Mouse (Mus musculus): ENCODE results near the gene Bcas3. TPM values are rescaled to one million over a fixed set of nuclear protein-coding genes. Genes with fewer than 3 reads are reported as not detected.

Gene Bcas3
- polyA plus RNA-seq, 1 experiment from 2014 or later = 15.4 TPM

DNA sequence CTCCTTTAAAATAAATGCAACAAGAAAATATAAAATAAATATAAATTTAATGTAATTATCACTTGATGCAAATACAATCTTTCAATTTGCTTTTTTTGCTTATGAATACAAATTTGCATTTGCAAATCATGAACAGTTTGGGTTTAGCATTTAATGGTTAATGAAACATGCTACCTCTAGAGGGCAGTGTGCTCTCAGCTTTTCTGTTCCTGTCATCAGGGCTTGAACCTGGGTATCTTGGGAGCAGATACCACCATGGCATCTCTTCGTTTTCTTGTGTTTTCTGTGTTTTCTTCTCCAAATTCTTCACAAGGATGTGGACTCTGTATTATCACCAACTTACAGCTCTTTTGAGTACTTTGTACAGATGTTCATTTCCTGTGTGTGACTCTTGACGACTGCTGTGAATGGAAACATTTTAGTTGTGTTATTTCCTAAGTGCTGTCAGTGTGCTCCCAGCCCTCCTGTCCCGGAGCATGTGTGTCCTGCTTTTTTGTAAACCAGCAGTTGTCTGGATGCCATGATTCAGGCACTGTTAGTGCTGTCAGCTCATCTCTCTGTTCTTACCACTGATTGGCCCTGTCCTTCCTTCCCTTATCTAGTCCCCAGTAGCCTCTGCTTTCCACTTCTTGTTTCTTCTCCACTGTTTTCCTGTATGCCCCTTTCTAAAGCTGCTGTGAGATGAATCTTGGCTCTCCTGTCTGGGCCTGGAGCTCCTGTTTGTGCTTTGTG is 165.2 kb downstream of the Bcas3 start:
- H3K4me3 ChIP-seq (ENCODE audit: low read length) = no peak overlapping the region
- no peak overlapping the region for H3K9ac ChIP-seq (ENCODE audit: low read depth, low read length)
- peak; percentile 18; the same call in 1 of the 2 replicates for ATAC-seq
- no peaks in the 10 kb centered on the region; the same call in 1 of the 2 replicates for H3K4me1 ChIP-seq (ENCODE audit: control insufficient read depth, insufficient read depth, low read length)
- no peaks in the 10 kb centered on the region for H3K27me3 ChIP-seq (replicated peaks; ENCODE audit: control insufficient read depth, insufficient read depth, low read length)
- H3K9me3 ChIP-seq (ENCODE audit: control insufficient read depth, low read length) = no peaks in the 10 kb centered on the region
- no peak overlapping the region for H3K27ac ChIP-seq (ENCODE audit: low read length)
- WGBS = 35% methylated on average over 3 of the region's 3 CpGs
- H3K4me2 ChIP-seq (ENCODE audit: low read depth, low read length) = no peak overlapping the region
- no peaks in the 10 kb centered on the region for H3K36me3 ChIP-seq (ENCODE audit: control insufficient read depth, insufficient read depth, low read length)

DNA sequence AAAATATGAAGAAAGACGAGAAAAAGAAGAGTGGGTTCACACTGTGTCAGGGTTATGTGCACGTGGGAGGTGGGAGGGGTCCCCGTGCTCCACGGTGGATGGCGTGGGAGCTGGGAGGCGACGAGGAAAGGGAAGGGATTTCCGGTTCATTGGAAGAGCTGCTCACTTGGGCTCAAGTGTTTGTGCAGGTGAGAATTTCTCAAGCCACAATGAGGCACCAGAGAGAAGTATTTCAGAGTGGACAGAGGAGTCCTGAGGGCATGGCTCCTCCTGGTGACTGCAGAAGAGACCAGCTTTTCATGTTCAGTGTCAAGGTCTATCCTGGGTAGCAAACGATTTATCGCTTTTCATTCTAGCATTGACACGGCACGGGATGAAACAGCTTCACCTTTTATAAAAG is 167.3 kb downstream of the Bcas3 start:
- no peak overlapping the region for H3K9ac ChIP-seq (ENCODE audit: low read depth, low read length)
- no peaks in the 10 kb centered on the region for H3K36me3 ChIP-seq (ENCODE audit: control insufficient read depth, insufficient read depth, low read length)
- ATAC-seq = no peak
- no peak overlapping the region for H3K27ac ChIP-seq (ENCODE audit: low read length)
- H3K27me3 ChIP-seq (replicated peaks; ENCODE audit: control insufficient read depth, insufficient read depth, low read length) = no peaks in the 10 kb centered on the region; the same call in 1 of the 2 replicates
- peaks cover 13% of the 10 kb centered on the region for H3K4me1 ChIP-seq (ENCODE audit: control insufficient read depth, insufficient read depth, low read length)
- H3K9me3 ChIP-seq (ENCODE audit: control insufficient read depth, low read length) = no peaks in the 10 kb centered on the region
- no peak overlapping the region for H3K4me3 ChIP-seq (ENCODE audit: low read length)
- no peak overlapping the region for H3K4me2 ChIP-seq (ENCODE audit: low read depth, low read length)
- 76% methylated on average over 12 of the region's 12 CpGs for WGBS

DNA sequence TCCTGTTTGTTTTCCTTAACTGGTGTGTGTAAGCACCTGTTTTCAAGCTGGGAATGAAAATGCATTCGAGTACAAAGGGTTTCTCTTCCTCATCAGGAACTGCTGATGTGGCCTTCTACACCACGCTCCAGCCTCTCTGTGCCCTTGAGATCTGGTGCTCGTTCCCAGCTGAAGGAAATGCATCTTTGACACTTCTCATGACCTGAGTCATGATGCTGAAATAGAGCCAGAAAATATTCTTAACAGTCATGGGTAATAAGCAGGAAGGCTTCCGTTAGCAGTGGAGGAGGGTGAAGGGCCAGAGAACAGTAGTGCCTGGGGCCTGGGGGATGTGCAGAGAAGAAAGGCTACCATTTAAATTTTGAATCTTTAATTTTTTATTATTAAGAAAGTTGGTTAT is 168.0 kb downstream of the Bcas3 start:
- no peak for ATAC-seq
- Histone ChIP-seq H3K36me3 (ENCODE audit: control insufficient read depth, insufficient read depth, low read length) (no peaks in the 10 kb centered on the region), H3K4me1 (ENCODE audit: control insufficient read depth, insufficient read depth, low read length) (peaks cover 14% of the 10 kb centered on the region), H3K27ac (ENCODE audit: low read length) (no peak overlapping the region), H3K9me3 (ENCODE audit: control insufficient read depth, low read length) (no peaks in the 10 kb centered on the region), H3K9ac (ENCODE audit: low read depth, low read length) (no peak overlapping the region), H3K4me2 (ENCODE audit: low read depth, low read length) (no peak overlapping the region), H3K4me3 (ENCODE audit: low read length) (no peak overlapping the region), H3K27me3 (replicated peaks; ENCODE audit: control insufficient read depth, insufficient read depth, low read length) (no peaks in the 10 kb centered on the region; the same call in 1 of the 2 replicates)
- WGBS = 60% methylated on average over 4 of the region's 4 CpGs

DNA sequence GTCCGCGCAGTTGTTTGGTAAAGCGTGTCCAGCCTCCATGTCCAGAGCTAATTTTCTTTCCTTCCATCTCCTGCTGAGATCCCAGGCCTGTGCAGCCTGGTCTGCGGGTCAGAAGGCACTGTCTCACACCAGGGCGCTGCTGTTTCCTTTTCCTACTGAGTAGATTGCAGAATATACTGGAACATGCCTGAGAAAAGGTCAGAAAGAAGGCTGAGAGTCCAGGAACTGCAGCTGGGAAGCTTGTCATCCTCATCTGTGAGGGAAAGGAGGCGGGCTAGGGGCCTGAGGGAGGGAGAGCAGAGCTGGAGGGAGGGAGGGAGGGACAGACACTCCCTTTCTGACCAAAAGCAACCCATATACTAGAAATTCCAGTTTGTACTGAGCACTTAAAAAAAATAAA is 170.7 kb downstream of the Bcas3 start:
- Histone ChIP-seq H3K4me1 (ENCODE audit: control insufficient read depth, insufficient read depth, low read length) (peaks cover 14% of the 10 kb centered on the region), H3K9ac (ENCODE audit: low read depth, low read length) (0 out of 2 replicates have a peak overlapping the region, but pooled peaks have one; percentile 36), H3K4me2 (ENCODE audit: low read depth, low read length) (no peak overlapping the region), H3K4me3 (ENCODE audit: low read length) (no peak overlapping the region), H3K36me3 (ENCODE audit: control insufficient read depth, insufficient read depth, low read length) (no peaks in the 10 kb centered on the region), H3K27me3 (replicated peaks; ENCODE audit: control insufficient read depth, insufficient read depth, low read length) (no peaks in the 10 kb centered on the region; the same call in 1 of the 2 replicates), H3K9me3 (ENCODE audit: control insufficient read depth, low read length) (no peaks in the 10 kb centered on the region), H3K27ac (ENCODE audit: low read length) (0 out of 2 replicates have a peak overlapping the region, but pooled peaks have one; percentile 50)
- ATAC-seq = no peak
- WGBS = 47% methylated on average over 6 of the region's 6 CpGs

DNA sequence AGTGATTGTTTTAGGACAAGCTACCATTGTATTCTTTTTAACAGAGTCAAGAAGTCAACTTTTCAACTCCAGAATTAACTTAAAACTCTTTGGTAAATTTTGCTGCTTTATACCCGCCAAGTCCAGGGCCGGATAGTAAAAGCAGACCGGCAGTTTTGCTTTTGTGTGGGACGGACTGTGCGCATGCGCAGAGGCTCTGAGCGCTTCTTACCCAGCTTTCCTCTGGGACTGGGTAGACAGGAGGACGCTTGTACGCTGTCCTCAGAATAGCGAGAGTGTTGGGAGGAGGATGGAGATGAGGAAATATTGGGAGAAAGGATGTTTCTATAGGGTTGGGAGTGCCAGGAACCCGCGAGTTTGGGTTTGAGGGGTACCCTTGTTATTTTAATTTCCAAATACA is 171.2 kb downstream of the Bcas3 start:
- no peaks in the 10 kb centered on the region for H3K9me3 ChIP-seq (ENCODE audit: control insufficient read depth, low read length)
- H3K4me3 ChIP-seq (ENCODE audit: low read length) = no peak overlapping the region; the same call in 1 of the 2 replicates
- H3K36me3 ChIP-seq (ENCODE audit: control insufficient read depth, insufficient read depth, low read length) = no peaks in the 10 kb centered on the region
- WGBS = 36% methylated on average over 12 of the region's 12 CpGs
- H3K4me1 ChIP-seq (ENCODE audit: control insufficient read depth, insufficient read depth, low read length) = peaks cover 14% of the 10 kb centered on the region
- 0 out of 2 replicates have a peak, but pooled peaks have one; percentile 52 for ATAC-seq
- H3K9ac ChIP-seq (ENCODE audit: low read depth, low read length) = 0 out of 2 replicates have a peak overlapping the region, but pooled peaks have one; percentile 27
- no peaks in the 10 kb centered on the region; the same call in 1 of the 2 replicates for H3K27me3 ChIP-seq (replicated peaks; ENCODE audit: control insufficient read depth, insufficient read depth, low read length)
- H3K4me2 ChIP-seq (ENCODE audit: low read depth, low read length) = peak overlapping the region; percentile 24; the same call in 1 of the 2 replicates
- 0 out of 2 replicates have a peak overlapping the region, but pooled peaks have one; percentile 66 for H3K27ac ChIP-seq (ENCODE audit: low read length)

DNA sequence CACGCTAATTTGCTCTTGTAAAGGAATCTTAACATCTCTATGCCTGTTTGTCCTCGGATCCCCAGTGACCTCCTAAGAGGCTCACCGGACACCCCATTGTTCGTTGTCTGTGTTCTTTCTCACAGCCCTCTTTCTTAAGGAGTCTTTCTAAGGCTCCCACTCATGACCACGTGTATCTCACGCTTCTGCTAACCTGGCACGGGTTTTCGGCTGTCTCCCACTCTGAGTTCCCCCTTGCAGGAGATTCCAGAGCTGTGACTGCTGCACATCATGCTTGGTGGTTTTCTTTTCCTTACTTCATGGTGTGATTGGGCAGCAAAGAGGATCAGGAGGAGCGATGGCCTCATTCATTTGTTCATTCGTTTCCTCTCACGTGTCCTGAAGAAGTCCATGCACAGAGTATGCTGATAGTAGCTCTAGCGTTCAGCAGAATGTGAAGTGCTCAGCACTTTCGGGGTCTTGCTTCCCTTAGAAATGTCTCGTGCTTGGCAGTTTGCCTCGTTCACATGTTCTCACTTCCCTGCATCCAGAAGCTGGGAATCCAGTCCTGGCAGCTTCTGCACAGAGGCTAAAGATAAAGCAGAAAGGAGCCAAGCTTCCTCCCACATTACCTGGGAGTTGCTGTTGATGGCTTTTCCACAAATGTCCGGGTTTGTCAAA is 172.0 kb downstream of the Bcas3 start:
- no peaks in the 10 kb centered on the region for H3K36me3 ChIP-seq (ENCODE audit: control insufficient read depth, insufficient read depth, low read length)
- no peaks in the 10 kb centered on the region for H3K9me3 ChIP-seq (ENCODE audit: control insufficient read depth, low read length)
- peak; percentile 41; the same call in 1 of the 2 replicates for ATAC-seq
- peaks cover 14% of the 10 kb centered on the region for H3K4me1 ChIP-seq (ENCODE audit: control insufficient read depth, insufficient read depth, low read length)
- H3K4me3 ChIP-seq (ENCODE audit: low read length) = no peak overlapping the region
- H3K27me3 ChIP-seq (replicated peaks; ENCODE audit: control insufficient read depth, insufficient read depth, low read length) = no peaks in the 10 kb centered on the region; the same call in 1 of the 2 replicates
- H3K4me2 ChIP-seq (ENCODE audit: low read depth, low read length) = peak overlapping the region; percentile 25; the same call in 1 of the 2 replicates
- H3K9ac ChIP-seq (ENCODE audit: low read depth, low read length) = 0 out of 2 replicates have a peak overlapping the region, but pooled peaks have one; percentile 27
- peak overlapping the region; percentile 66 for H3K27ac ChIP-seq (ENCODE audit: low read length)
- WGBS = 30% methylated on average over 16 of the region's 16 CpGs

DNA sequence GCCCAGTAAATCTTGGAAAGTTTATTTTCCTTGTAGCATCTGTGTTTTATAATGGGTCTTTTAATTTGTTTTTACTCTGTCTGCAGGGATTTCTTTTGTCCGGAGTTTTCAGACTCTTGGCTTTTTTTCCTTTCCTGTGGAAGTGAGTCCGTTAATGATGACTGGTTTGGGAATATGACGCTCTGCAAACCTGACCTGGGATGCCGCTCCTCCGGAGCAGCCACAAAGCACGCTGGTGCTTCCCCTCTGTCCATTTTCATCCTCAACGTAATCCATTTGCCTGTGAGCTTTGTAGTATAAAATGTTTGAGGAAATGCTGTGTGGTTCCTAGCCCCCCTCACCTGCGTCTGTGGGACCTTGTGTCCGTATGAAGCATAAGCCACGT is 172.5 kb downstream of the Bcas3 start:
- H3K27ac ChIP-seq (ENCODE audit: low read length) = peak overlapping the region; percentile 66; the same call in 1 of the 2 replicates
- H3K27me3 ChIP-seq (replicated peaks; ENCODE audit: control insufficient read depth, insufficient read depth, low read length) = no peaks in the 10 kb centered on the region; the same call in 1 of the 2 replicates
- WGBS = 38% methylated on average over 10 of the region's 10 CpGs
- no peak for ATAC-seq
- H3K4me2 ChIP-seq (ENCODE audit: low read depth, low read length) = 0 out of 2 replicates have a peak overlapping the region, but pooled peaks have one; percentile 25
- no peaks in the 10 kb centered on the region for H3K9me3 ChIP-seq (ENCODE audit: control insufficient read depth, low read length)
- H3K36me3 ChIP-seq (ENCODE audit: control insufficient read depth, insufficient read depth, low read length) = no peaks in the 10 kb centered on the region
- H3K4me1 ChIP-seq (ENCODE audit: control insufficient read depth, insufficient read depth, low read length) = peaks cover 14% of the 10 kb centered on the region
- no peak overlapping the region for H3K9ac ChIP-seq (ENCODE audit: low read depth, low read length)
- H3K4me3 ChIP-seq (ENCODE audit: low read length) = no peak overlapping the region

DNA sequence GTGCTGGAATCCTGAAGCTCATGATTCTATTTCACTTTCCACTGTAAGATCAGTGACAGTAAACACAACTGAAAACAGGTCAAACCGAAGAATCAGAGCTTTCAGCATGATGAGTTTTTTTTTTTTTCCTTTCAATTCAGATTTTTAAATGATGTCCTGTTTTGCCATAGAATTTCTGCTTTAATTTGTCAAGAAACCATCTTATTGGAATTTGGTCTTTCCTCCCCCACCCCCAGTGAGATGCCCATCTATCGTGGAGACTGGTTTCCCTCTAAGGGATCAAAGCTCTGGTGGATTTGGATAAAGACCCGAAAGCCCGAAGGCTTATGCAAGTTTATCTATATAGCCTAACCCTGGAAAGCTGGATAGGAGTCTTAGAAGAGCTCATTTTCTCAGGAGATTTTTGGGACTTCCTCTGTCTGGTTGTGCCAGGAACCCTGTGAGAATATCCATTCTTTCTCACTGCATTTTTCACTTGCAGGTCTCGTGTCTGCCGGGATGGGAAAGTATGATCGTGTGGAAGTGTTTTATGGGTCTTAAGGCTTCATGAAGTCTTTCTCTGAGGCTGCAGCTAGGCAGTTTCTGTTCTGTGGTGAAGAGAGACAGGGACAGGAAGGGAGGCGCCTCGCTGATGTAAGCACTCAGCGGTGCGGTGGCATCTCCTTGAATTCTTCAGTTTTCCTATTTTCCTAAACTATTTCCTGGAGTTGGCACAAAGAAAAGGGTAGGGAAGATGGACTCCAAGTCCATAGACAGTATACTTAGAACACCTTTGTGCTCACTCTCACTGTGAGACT is 173.2 kb downstream of the Bcas3 start:
- no peaks in the 10 kb centered on the region for H3K9me3 ChIP-seq (ENCODE audit: control insufficient read depth, low read length)
- H3K4me1 ChIP-seq (ENCODE audit: control insufficient read depth, insufficient read depth, low read length) = peaks cover 14% of the 10 kb centered on the region
- WGBS = 55% methylated on average over 11 of the region's 11 CpGs
- no peaks in the 10 kb centered on the region for H3K36me3 ChIP-seq (ENCODE audit: control insufficient read depth, insufficient read depth, low read length)
- H3K4me3 ChIP-seq (ENCODE audit: low read length) = no peak overlapping the region
- H3K4me2 ChIP-seq (ENCODE audit: low read depth, low read length) = no peak overlapping the region
- no peaks in the 10 kb centered on the region; the same call in 1 of the 2 replicates for H3K27me3 ChIP-seq (replicated peaks; ENCODE audit: control insufficient read depth, insufficient read depth, low read length)
- no peak overlapping the region for H3K27ac ChIP-seq (ENCODE audit: low read length)
- ATAC-seq = no peak
- no peak overlapping the region for H3K9ac ChIP-seq (ENCODE audit: low read depth, low read length)

DNA sequence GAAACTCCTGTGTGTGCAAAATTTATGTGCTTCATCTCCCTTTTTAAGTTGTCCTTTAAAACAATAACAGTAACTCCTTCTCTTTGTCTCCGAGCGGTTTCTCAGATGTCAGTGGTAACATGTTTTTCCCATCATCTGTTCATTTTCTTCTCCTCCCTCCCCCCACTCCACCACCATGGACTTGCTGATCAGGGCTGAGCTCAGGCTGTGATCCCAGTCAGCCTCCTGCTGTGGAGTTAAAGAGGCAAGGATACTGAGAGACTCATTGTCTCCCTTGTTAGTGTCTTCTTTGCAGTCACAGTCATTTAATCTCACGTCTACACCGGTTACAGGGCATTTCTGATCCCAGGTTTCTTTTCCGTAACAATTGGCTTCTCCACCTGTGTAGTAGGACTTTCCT is 174.3 kb downstream of the Bcas3 start:
- no peaks in the 10 kb centered on the region for H3K9me3 ChIP-seq (ENCODE audit: control insufficient read depth, low read length)
- H3K27ac ChIP-seq (ENCODE audit: low read length) = no peak overlapping the region
- H3K4me3 ChIP-seq (ENCODE audit: low read length) = no peak overlapping the region
- ATAC-seq = no peak
- H3K27me3 ChIP-seq (replicated peaks; ENCODE audit: control insufficient read depth, insufficient read depth, low read length) = no peaks in the 10 kb centered on the region; the same call in 1 of the 2 replicates
- no peak overlapping the region for H3K4me2 ChIP-seq (ENCODE audit: low read depth, low read length)
- H3K36me3 ChIP-seq (ENCODE audit: control insufficient read depth, insufficient read depth, low read length) = no peaks in the 10 kb centered on the region
- WGBS = 68% methylated on average over 5 of the region's 5 CpGs
- H3K4me1 ChIP-seq (ENCODE audit: control insufficient read depth, insufficient read depth, low read length) = peaks cover 14% of the 10 kb centered on the region
- no peak overlapping the region for H3K9ac ChIP-seq (ENCODE audit: low read depth, low read length)

Data from intestine, embryonic 16.5 days (tissue).